Mouse (Mus musculus): ENCODE measurements around the gene Slc25a11. TPM values are rescaled to one million over a fixed set of nuclear protein-coding genes. Genes with fewer than 3 reads are reported as not detected.

Slc25a11 gene
- polyA plus RNA-seq, 1 experiment from 2014 or later, result 169 TPM

GRCm38 (mm10) chr11:70669582-70670345 is 22.5 kb upstream of the Slc25a11 start:
- H3K4me2 ChIP-seq (ENCODE audit: low read depth, low read length), result peak overlapping the region; percentile 87
- WGBS, result 0% methylated on average over 31 of the region's 31 CpGs
- H3K9me3 ChIP-seq (replicated peaks; ENCODE audit: control insufficient read depth, low read length), result no peaks in the 10 kb centered on the region
- H3K36me3 ChIP-seq (ENCODE audit: control insufficient read depth, insufficient read depth, low read length), result peaks cover 2% of the 10 kb centered on the region; the same call in 1 of the 2 replicates
- peak overlapping the region; percentile 84 for H3K9ac ChIP-seq (ENCODE audit: low read length)
- peak; percentile 15; the same call in 1 of the 2 replicates for ATAC-seq (ENCODE audit: insufficient read depth, low FRiP score)
- H3K4me3 ChIP-seq (replicated peaks; ENCODE audit: low read length), result peak overlapping the region; percentile 73
- H3K27ac ChIP-seq (ENCODE audit: low read length), result peak overlapping the region; percentile 99
- no peaks in the 10 kb centered on the region for H3K27me3 ChIP-seq (ENCODE audit: control insufficient read depth, insufficient read depth, low read length)
- peaks cover 21% of the 10 kb centered on the region for H3K4me1 ChIP-seq (ENCODE audit: control insufficient read depth, insufficient read depth, low read length)

GRCm38 (mm10) chr11:70668771-70669505 is 21.7 kb upstream of the Slc25a11 start, which contains the start of gene Spag7:
Gene Spag7 (minus strand): TSS chr11:70669416.
- peak; percentile 96 for ATAC-seq (ENCODE audit: insufficient read depth, low FRiP score)
- peak within 1 kb of the TSS; percentile 84 for H3K9ac ChIP-seq (ENCODE audit: low read length)
- WGBS, result under 1% methylated on average over 44 of the region's 44 CpGs
- H3K4me1 ChIP-seq (ENCODE audit: control insufficient read depth, insufficient read depth, low read length), result peaks cover 21% of the 10 kb centered on the region
- no peaks in the 10 kb centered on the region for H3K27me3 ChIP-seq (ENCODE audit: control insufficient read depth, insufficient read depth, low read length)
- peak within 1 kb of the TSS; percentile 73 for H3K4me3 ChIP-seq (replicated peaks; ENCODE audit: low read length)
- H3K36me3 ChIP-seq (ENCODE audit: control insufficient read depth, insufficient read depth, low read length), result peaks cover 11% of the 10 kb centered on the region
- no peaks in the 10 kb centered on the region for H3K9me3 ChIP-seq (replicated peaks; ENCODE audit: control insufficient read depth, low read length)
- peak within 1 kb of the TSS; percentile 99 for H3K27ac ChIP-seq (ENCODE audit: low read length)
- peak within 1 kb of the TSS; percentile 94 for H3K4me2 ChIP-seq (ENCODE audit: low read depth, low read length)

- no peaks in the 10 kb centered on the region for H3K27me3 ChIP-seq (ENCODE audit: control insufficient read depth, insufficient read depth, low read length)
- peak overlapping the region; percentile 94 for H3K4me2 ChIP-seq (ENCODE audit: low read depth, low read length)
- WGBS, result under 1% methylated on average over 15 of the region's 15 CpGs
- H3K9ac ChIP-seq (ENCODE audit: low read length), result peak overlapping the region; percentile 82
- ATAC-seq (ENCODE audit: insufficient read depth, low FRiP score), result peak; percentile 59; the same call in 1 of the 2 replicates
- H3K4me3 ChIP-seq (replicated peaks; ENCODE audit: low read length), result peak overlapping the region; percentile 73
- no peaks in the 10 kb centered on the region for H3K9me3 ChIP-seq (replicated peaks; ENCODE audit: control insufficient read depth, low read length)
- H3K36me3 ChIP-seq (ENCODE audit: control insufficient read depth, insufficient read depth, low read length), result peaks cover 15% of the 10 kb centered on the region
- peaks cover 21% of the 10 kb centered on the region for H3K4me1 ChIP-seq (ENCODE audit: control insufficient read depth, insufficient read depth, low read length)
- peak overlapping the region; percentile 99 for H3K27ac ChIP-seq (ENCODE audit: low read length)
Observed at GRCm38 (mm10) chr11:70668335-70668770, 21.1 kb upstream of the Slc25a11 start.

GRCm38 (mm10) chr11:70667271-70668150 is 20.2 kb upstream of the Slc25a11 start:
- Histone ChIP-seq H3K9ac (ENCODE audit: low read length) (peak overlapping the region; percentile 82), H3K36me3 (ENCODE audit: control insufficient read depth, insufficient read depth, low read length) (peaks cover 15% of the 10 kb centered on the region)
- 60% methylated on average over 14 of the region's 14 CpGs for WGBS

GRCm38 (mm10) chr11:70666687-70667086 is 19.4 kb upstream of the Slc25a11 start:
- H3K36me3 ChIP-seq (ENCODE audit: control insufficient read depth, insufficient read depth, low read length), result peaks cover 15% of the 10 kb centered on the region
- H3K27ac ChIP-seq (ENCODE audit: low read length), result no peak overlapping the region
- no peak overlapping the region for H3K9ac ChIP-seq (ENCODE audit: low read length)
- peaks cover 21% of the 10 kb centered on the region for H3K4me1 ChIP-seq (ENCODE audit: control insufficient read depth, insufficient read depth, low read length)
- H3K4me3 ChIP-seq (replicated peaks; ENCODE audit: low read length), result no peak overlapping the region
- H3K9me3 ChIP-seq (replicated peaks; ENCODE audit: control insufficient read depth, low read length), result no peaks in the 10 kb centered on the region
- H3K4me2 ChIP-seq (ENCODE audit: low read depth, low read length), result no peak overlapping the region
- ATAC-seq (ENCODE audit: insufficient read depth, low FRiP score), result no peak
- no peaks in the 10 kb centered on the region for H3K27me3 ChIP-seq (ENCODE audit: control insufficient read depth, insufficient read depth, low read length)
- WGBS, result 93% methylated on average over 8 of the region's 8 CpGs

More at GRCm38 (mm10) chr11:70667271-70668150, 20.2 kb upstream of the Slc25a11 start:
- Histone ChIP-seq H3K27me3 (ENCODE audit: control insufficient read depth, insufficient read depth, low read length) (no peaks in the 10 kb centered on the region), H3K4me2 (ENCODE audit: low read depth, low read length) (peak overlapping the region; percentile 94), H3K4me3 (replicated peaks; ENCODE audit: low read length) (peak overlapping the region; percentile 73), H3K9me3 (replicated peaks; ENCODE audit: control insufficient read depth, low read length) (no peaks in the 10 kb centered on the region), H3K27ac (ENCODE audit: low read length) (peak overlapping the region; percentile 99), H3K4me1 (ENCODE audit: control insufficient read depth, insufficient read depth, low read length) (peaks cover 21% of the 10 kb centered on the region)
- no peak for ATAC-seq (ENCODE audit: insufficient read depth, low FRiP score)

- Histone ChIP-seq H3K9me3 (replicated peaks; ENCODE audit: control insufficient read depth, low read length) (no peaks in the 10 kb centered on the region), H3K4me1 (ENCODE audit: control insufficient read depth, insufficient read depth, low read length) (peaks cover 10% of the 10 kb centered on the region), H3K27me3 (ENCODE audit: control insufficient read depth, insufficient read depth, low read length) (no peaks in the 10 kb centered on the region), H3K4me3 (replicated peaks; ENCODE audit: low read length) (no peak overlapping the region), H3K27ac (ENCODE audit: low read length) (no peak overlapping the region), H3K36me3 (ENCODE audit: control insufficient read depth, insufficient read depth, low read length) (peaks cover 15% of the 10 kb centered on the region), H3K4me2 (ENCODE audit: low read depth, low read length) (no peak overlapping the region), H3K9ac (ENCODE audit: low read length) (no peak overlapping the region)
- WGBS, result 92% methylated on average over 9 of the region's 9 CpGs
- no peak for ATAC-seq (ENCODE audit: insufficient read depth, low FRiP score)
Observed at GRCm38 (mm10) chr11:70664741-70665140, 17.5 kb upstream of the Slc25a11 start.

GRCm38 (mm10) chr11:70663957-70664356 is 16.7 kb upstream of the Slc25a11 start:
- Histone ChIP-seq H3K27me3 (ENCODE audit: control insufficient read depth, insufficient read depth, low read length) (no peaks in the 10 kb centered on the region), H3K4me3 (replicated peaks; ENCODE audit: low read length) (no peak overlapping the region), H3K4me1 (ENCODE audit: control insufficient read depth, insufficient read depth, low read length) (peaks cover 10% of the 10 kb centered on the region), H3K9ac (ENCODE audit: low read length) (no peak overlapping the region), H3K4me2 (ENCODE audit: low read depth, low read length) (no peak overlapping the region), H3K27ac (ENCODE audit: low read length) (no peak overlapping the region), H3K36me3 (ENCODE audit: control insufficient read depth, insufficient read depth, low read length) (peaks cover 15% of the 10 kb centered on the region), H3K9me3 (replicated peaks; ENCODE audit: control insufficient read depth, low read length) (no peaks in the 10 kb centered on the region)
- WGBS, result 84% methylated on average over 6 of the region's 6 CpGs
- ATAC-seq (ENCODE audit: insufficient read depth, low FRiP score), result no peak

GRCm38 (mm10) chr11:70663101-70663500 is 15.8 kb upstream of the Slc25a11 start:
- Histone ChIP-seq H3K4me3 (replicated peaks; ENCODE audit: low read length) (no peak overlapping the region), H3K27ac (ENCODE audit: low read length) (no peak overlapping the region), H3K9me3 (replicated peaks; ENCODE audit: control insufficient read depth, low read length) (no peaks in the 10 kb centered on the region), H3K27me3 (ENCODE audit: control insufficient read depth, insufficient read depth, low read length) (no peaks in the 10 kb centered on the region), H3K4me1 (ENCODE audit: control insufficient read depth, insufficient read depth, low read length) (peaks cover 10% of the 10 kb centered on the region), H3K4me2 (ENCODE audit: low read depth, low read length) (no peak overlapping the region), H3K9ac (ENCODE audit: low read length) (no peak overlapping the region), H3K36me3 (ENCODE audit: control insufficient read depth, insufficient read depth, low read length) (peaks cover 15% of the 10 kb centered on the region)
- ATAC-seq (ENCODE audit: insufficient read depth, low FRiP score), result no peak
- WGBS, result 90% methylated on average over 8 of the region's 8 CpGs

Measured in stomach, embryonic 16.5 days (tissue).